Mouse (Mus musculus) lung, postnatal 0 days (tissue): Measurements from ENCODE around the gene Cdk2ap2.

Experiments used
- CTCF ChIP-seq: IDR thresholded peaks from 2 replicates; pipeline ENCODE4 v1.5.1; 2016; ENCODE audit warnings: antibody characterized with exemption, mild to moderate bottlenecking
- EP300 ChIP-seq: IDR thresholded peaks from 2 replicates; pipeline ENCODE4 v1.6.1; 2016; ENCODE audit warnings: antibody characterized with exemption, mild to moderate bottlenecking, control low read depth

DNA sequence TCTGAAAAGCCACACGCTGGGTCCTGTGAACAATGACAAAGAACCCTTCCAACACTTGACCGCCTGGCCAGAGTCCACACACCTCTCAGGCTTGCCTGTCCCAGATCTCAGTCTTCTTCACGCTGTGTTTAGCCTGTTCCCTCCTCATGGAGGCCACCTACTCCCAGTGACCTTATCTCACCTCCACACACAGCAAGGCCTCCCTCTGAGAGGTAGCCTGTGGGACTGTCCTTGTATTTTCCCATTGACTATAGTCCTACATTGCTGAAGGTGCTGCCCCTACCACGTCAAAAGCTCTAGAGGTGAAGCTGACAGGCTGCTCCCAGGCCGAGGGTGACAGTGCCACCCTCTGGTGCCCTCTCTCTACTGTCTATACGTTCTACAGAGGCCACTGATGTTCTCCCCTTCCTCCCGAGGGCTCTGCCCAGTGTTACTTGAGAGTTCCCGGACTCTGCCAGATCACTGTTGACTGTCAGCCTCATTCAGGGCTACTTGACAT, 16.4 kb upstream of the Cdk2ap2 start:
- TF ChIP-seq CTCF (peak; percentile 55), EP300 (no peak)
